Mouse (Mus musculus) lung, embryonic 16.5 days (tissue): ENCODE results near the gene Slc30a1. TPM values are rescaled to one million over a fixed set of nuclear protein-coding genes. Genes with fewer than 3 reads are reported as not detected.
A peak's percentile ranks its signal among the peaks of the same experiment; 100 is the strongest.

Experiments
- ATAC-seq: fragments of 200-750 bp; cut with Nextera tagmentation; 2 replicates; pipeline ENCODE4 v1.8.0; 2017; ENCODE audit warnings: low read depth, mild to moderate bottlenecking, moderate library complexity
- H3K27ac ChIP-seq: fragments of 300-500 bp; sonication (generic); 2 replicates; pipeline ENCODE4 v1.5.1; 2014; ENCODE audit warnings: mild to moderate bottlenecking, control low read depth, low read length
- H3K27me3 ChIP-seq: fragments of 300-500 bp; sonication (generic); 2 replicates; pipeline ENCODE4 v1.6.1; 2014; ENCODE audit warnings: low read depth, low read length, mixed read lengths; ENCODE audit not compliant: control insufficient read depth, insufficient read depth
- H3K36me3 ChIP-seq: fragments of 300-500 bp; sonication (generic); 2 replicates; pipeline ENCODE4 v1.6.1; 2014; ENCODE audit warnings: low read length; ENCODE audit not compliant: control insufficient read depth, insufficient read depth
- H3K4me1 ChIP-seq: fragments of 300-500 bp; sonication (generic); replicated peaks from 2 replicates; pipeline ENCODE4 v1.6.1; 2014; ENCODE audit warnings: low read length, mixed read lengths; ENCODE audit not compliant: control insufficient read depth, insufficient read depth
- H3K4me2 ChIP-seq: fragments of 300-500 bp; sonication (generic); 2 replicates; pipeline ENCODE4 v1.6.1; 2014; ENCODE audit warnings: low read depth, low read length, control low read depth
- H3K4me3 ChIP-seq: fragments of 300-500 bp; sonication (generic); 2 replicates; pipeline ENCODE4 v1.5.1; 2014; ENCODE audit warnings: mild to moderate bottlenecking, low read length, control low read depth
- H3K9ac ChIP-seq: fragments of 300-500 bp; sonication (generic); 2 replicates; pipeline ENCODE4 v1.6.1; 2014; ENCODE audit warnings: low read length, control low read depth
- H3K9me3 ChIP-seq: fragments of 300-500 bp; sonication (generic); 2 replicates; pipeline ENCODE4 v1.6.1; 2016; ENCODE audit warnings: low read length; ENCODE audit not compliant: control insufficient read depth
- WGBS: fragments of 180-500 bp; shearing (Covaris S2); extraction: QIAGEN DNeasy Blood & Tissue Kit; methylation state at CpG from one replicate; pipeline ENCODE4 v1.1.7; 2014; 5-methylcytosine and 5-hydroxymethylcytosine counted together
- polyA plus RNA-seq: library from polyadenylated mRNA; unstranded; fragments of >200 nt; fragmentation: Nextera tagmentation; extraction: Ambion mirVana; gene quantifications from 2 replicates; pipeline ENCODE4 v1.2.1, GENCODE M21; 2015

Gene Slc30a1
- 1.5 and 1.8 TPM in 2 replicates for polyA plus RNA-seq

DNA sequence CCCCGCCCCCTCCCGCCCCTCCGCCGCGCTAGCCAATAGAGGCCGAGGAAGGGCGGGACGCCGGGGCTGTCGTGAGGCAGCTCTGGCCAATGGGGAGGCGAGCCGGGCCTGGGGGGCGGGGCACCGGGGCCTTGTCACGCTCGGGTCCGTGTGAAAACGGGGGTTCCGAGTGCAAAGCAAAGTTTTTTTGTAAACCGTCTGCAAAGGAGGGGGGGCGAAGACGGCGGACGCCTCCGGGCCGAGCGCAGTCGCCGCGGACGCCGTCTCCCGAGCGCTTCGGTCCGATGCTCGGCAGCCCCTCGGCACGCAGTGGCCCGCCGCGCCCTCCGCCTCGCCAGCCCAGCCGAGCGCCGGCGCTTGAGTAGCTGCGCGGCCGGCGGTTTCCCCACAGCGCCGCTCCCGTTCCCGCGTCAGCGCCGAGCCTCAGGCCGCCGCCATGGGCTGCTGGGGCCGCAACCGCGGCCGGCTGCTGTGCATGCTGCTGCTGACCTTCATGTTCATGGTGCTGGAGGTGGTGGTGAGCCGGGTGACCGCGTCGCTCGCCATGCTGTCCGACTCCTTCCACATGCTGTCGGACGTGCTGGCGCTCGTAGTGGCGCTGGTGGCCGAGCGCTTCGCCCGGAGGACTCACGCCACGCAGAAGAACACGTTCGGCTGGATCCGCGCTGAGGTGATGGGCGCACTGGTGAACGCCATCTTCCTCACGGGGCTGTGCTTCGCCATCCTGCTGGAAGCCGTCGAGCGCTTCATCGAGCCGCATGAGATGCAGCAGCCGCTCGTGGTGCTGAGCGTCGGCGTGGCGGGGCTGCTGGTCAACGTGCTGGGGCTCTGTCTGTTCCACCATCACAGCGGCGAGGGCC, at the start of gene Slc30a1:
Gene Slc30a1 (plus strand): TSS at position 197 of the 860 bp plus-strand sequence.
- peak within 1 kb of the TSS; percentile 77 for H3K4me3 ChIP-seq
- under 1% methylated on average over 89 of the region's 104 CpGs for WGBS
- H3K9me3 ChIP-seq = no peaks in the 10 kb centered on the region
- no peaks in the 10 kb centered on the region for H3K27me3 ChIP-seq
- ATAC-seq = peak; percentile 99
- H3K4me2 ChIP-seq = peak within 1 kb of the TSS; percentile 92
- peak within 1 kb of the TSS; percentile 84 for H3K9ac ChIP-seq
- peaks cover 7% of the 10 kb centered on the region for H3K36me3 ChIP-seq
- peak within 1 kb of the TSS; percentile 74 for H3K27ac ChIP-seq
- H3K4me1 ChIP-seq = peaks cover 28% of the 10 kb centered on the region

DNA sequence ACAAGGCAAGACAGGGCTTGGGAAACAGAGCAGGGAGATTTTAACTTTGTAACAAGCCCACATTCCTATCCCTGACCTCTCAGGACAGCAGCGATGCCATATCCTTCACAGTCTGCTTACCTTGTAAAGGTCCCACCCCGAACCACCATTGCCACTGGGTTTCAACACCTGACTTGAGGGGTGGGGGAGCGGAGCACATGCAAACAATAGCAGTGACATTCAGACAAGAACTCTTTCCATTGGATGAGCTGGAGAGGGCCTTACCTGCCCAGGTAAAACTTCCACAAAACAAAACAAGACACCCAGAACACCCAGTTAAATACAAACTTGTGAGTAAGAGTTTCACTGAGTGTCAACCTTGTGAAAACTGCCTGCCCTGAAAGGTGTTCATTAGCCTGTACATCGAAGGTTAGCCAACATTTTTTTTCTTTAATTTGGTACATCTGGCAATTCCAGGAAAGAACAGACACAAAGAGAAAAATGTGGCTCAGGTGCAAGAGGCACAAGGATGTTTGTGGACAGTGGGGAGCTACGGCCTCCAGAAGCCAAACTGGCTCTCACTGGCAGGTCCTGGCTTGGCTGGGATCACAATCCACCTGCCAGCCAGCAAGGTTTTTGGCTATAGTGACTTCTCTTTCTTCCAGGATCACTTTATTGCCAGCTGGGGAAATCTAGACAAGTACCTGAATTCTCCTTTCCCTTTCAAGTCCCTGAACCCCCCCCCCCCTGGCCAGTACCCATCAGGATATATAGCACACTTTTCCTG, 49.5 kb upstream of the Slc30a1 start:
- no peaks in the 10 kb centered on the region for H3K9me3 ChIP-seq
- ATAC-seq = no peak
- 73% methylated on average over 5 of the region's 5 CpGs for WGBS
- H3K27ac ChIP-seq = no peak overlapping the region
- H3K27me3 ChIP-seq = no peaks in the 10 kb centered on the region
- no peak overlapping the region for H3K9ac ChIP-seq
- H3K36me3 ChIP-seq = no peaks in the 10 kb centered on the region
- H3K4me2 ChIP-seq = no peak overlapping the region
- no peaks in the 10 kb centered on the region for H3K4me1 ChIP-seq
- no peak overlapping the region for H3K4me3 ChIP-seq

DNA sequence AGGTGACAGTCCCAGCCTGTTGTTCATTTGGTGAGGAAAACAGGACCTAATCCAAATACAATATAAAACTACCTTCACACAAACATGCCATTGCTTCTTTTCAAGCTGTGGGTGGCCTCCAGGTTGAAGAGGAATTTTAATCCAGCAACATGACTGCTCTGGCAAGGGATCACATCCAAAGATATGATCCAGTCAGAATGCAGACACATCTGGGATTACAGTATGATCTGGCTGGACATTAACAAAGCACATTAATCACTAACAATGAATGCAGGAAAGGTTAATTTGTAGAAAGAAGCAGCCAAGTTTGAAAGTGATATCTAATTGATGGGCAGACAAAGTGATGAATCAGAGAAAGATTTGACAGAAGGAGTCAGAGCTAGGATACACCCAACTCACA, 48.4 kb upstream of the Slc30a1 start:
- no peaks in the 10 kb centered on the region for H3K4me1 ChIP-seq
- no peak overlapping the region for H3K27ac ChIP-seq
- H3K9me3 ChIP-seq = no peaks in the 10 kb centered on the region
- H3K36me3 ChIP-seq = no peaks in the 10 kb centered on the region
- H3K4me2 ChIP-seq = no peak overlapping the region
- ATAC-seq = no peak
- no peak overlapping the region for H3K4me3 ChIP-seq
- H3K27me3 ChIP-seq = no peaks in the 10 kb centered on the region
- H3K9ac ChIP-seq = no peak overlapping the region

DNA sequence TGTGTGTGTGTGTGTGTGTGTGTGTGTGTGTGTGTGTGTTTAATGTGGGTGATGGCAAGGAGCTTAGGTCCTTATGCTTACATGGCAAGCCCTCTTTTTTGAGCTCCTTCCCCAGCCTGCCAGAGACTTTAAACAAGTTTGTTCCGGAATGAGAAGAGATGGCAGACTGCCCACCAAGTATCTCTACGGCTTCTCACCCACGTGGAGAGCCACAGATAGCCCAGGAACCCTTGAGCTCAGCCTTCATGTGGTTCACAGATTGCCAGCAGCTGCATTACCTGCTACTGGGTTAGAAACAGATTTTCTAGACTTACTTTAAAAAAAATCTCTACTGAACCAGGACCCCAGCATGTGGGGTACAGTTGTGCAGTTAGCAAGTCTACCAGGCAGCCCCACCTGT, 46.7 kb upstream of the Slc30a1 start:
- WGBS = 56% methylated on average over 3 of the region's 3 CpGs
- Histone ChIP-seq H3K27ac (no peak overlapping the region), H3K4me3 (no peak overlapping the region), H3K4me2 (no peak overlapping the region), H3K4me1 (no peaks in the 10 kb centered on the region), H3K9me3 (no peaks in the 10 kb centered on the region), H3K9ac (no peak overlapping the region), H3K36me3 (no peaks in the 10 kb centered on the region), H3K27me3 (no peaks in the 10 kb centered on the region)
- no peak for ATAC-seq

DNA sequence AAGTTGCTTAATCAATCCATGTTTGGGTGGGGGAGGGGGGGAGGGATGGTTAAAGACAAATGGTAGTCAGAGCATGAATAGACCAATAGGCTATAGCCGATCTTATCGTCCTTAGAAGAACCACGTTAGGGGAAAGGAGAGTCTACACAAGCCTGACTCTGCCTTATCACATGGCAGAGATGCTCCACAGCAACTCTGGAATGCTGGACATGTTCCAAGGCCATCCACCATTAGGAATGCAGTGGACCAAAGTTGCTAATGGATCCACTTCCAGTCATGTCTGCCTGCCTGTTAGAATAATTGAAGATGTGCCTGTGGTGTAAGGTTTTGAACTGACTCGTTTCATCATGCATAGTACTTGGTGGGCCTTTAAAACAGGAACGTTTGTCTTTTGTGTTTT, 45.3 kb upstream of the Slc30a1 start:
- H3K4me2 ChIP-seq = no peak overlapping the region
- no peak for ATAC-seq

DNA sequence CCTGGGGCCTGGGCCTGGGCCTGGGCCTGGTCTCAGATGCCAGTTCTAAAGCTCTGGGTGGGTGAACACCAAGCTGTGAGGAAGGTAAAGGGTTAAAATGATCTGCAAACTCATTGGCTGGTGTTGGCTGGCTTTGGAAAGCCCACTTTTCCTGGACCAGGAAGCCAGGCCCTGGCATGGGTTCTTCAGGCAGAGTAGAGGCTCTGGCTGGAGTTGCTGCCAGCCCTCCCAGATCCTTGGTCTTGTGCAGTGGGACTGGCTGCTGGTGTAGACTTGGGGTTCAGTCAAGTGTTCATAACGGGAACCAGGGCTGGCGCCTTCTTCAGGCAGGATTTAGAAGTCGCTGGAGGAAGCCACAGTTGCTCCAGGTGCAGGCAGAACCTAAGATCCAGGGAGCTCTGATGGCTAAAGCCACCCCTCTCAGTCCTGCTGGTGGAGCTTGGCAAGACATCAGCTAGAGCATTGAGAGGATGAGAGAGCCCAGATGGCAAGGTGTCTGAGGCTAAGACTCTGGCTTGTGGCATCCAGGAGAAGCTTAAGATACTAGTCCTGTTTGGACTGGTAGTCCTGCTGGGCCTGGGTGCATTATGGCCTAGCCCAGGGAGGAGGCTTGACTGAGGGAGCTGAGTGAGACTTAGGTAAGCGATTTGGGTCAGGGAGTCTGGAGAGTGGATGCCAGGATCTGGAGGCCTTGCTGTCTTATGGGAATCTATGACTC, 42.6 kb upstream of the Slc30a1 start:
- Histone ChIP-seq H3K9me3 (no peaks in the 10 kb centered on the region), H3K9ac (no peak overlapping the region), H3K4me2 (no peak overlapping the region), H3K4me1 (no peaks in the 10 kb centered on the region), H3K27me3 (no peaks in the 10 kb centered on the region), H3K4me3 (no peak overlapping the region), H3K27ac (no peak overlapping the region), H3K36me3 (no peaks in the 10 kb centered on the region)
- 70% methylated on average over 4 of the region's 4 CpGs for WGBS
- ATAC-seq = no peak

More for the DNA sequence above, 45.3 kb upstream of the Slc30a1 start:
- H3K27ac ChIP-seq = no peak overlapping the region
- no peaks in the 10 kb centered on the region for H3K9me3 ChIP-seq
- H3K4me1 ChIP-seq = no peaks in the 10 kb centered on the region
- no peak overlapping the region for H3K9ac ChIP-seq
- WGBS = 60% methylated on average over 5 of the region's 5 CpGs
- H3K36me3 ChIP-seq = no peaks in the 10 kb centered on the region
- H3K27me3 ChIP-seq = no peaks in the 10 kb centered on the region
- no peak overlapping the region for H3K4me3 ChIP-seq

DNA sequence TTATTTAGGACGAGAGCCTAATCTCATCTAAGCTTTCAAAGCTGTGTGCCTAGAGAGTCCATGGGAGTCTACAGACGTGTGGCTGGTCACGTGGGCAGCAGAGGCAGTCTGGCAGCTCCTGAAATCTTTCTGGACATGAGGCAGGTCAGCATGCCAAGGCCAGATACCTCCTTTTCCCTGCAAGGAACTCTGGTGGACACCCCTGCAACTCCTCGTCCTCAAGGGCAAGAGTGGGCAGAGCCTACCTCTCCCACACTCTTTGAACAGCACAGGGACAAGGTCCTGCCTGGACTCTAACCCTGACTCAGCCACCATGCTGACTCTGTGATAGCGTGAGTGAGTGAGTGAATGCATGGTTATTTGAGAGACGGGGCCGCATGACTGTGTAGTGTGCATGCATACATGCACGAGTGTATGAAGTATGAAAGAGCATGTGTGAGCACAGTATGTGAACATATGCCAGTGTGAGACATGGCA, 42.0 kb upstream of the Slc30a1 start:
- no peaks in the 10 kb centered on the region for H3K9me3 ChIP-seq
- H3K4me3 ChIP-seq = no peak overlapping the region
- no peak overlapping the region for H3K9ac ChIP-seq
- ATAC-seq = no peak
- no peaks in the 10 kb centered on the region for H3K4me1 ChIP-seq
- no peak overlapping the region for H3K27ac ChIP-seq
- no peaks in the 10 kb centered on the region for H3K36me3 ChIP-seq
- no peaks in the 10 kb centered on the region for H3K27me3 ChIP-seq
- no peak overlapping the region for H3K4me2 ChIP-seq
- WGBS = 80% methylated on average over 8 of the region's 8 CpGs

DNA sequence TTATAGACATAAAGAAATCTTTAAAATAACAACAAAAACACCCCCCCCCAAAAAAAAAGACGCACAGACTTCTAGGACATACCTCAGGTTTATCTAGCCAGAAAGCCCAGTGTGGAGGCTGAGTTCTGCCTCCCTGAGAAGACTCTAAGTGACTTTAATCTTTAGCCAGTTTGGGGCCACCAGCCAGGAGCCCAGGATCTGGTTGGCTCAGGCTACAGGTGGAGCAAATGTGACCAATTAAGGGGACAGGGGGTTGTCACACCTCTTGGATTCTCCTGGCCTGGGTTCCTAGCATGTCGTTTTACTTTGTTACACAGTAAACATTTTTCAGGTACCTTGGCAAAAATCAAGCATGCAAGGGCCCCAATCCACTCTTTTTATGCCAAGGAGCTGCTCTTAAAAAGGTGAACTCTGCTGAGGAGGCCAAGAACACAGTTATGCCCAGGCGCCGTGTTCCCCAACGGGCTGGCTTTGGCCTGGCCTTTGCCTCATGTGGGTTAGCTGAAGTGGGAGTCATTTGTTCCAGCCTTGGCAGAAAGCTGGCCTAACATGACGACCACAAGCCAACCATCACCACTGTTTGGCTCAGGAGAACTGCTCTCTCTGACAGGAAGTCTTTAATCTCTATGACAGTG, 34.4 kb upstream of the Slc30a1 start:
- no peak for ATAC-seq
- 67% methylated on average over 6 of the region's 6 CpGs for WGBS
- Histone ChIP-seq H3K9ac (no peak overlapping the region), H3K27ac (no peak overlapping the region), H3K36me3 (no peaks in the 10 kb centered on the region), H3K27me3 (no peaks in the 10 kb centered on the region), H3K4me2 (no peak overlapping the region), H3K4me1 (no peaks in the 10 kb centered on the region), H3K4me3 (no peak overlapping the region), H3K9me3 (no peaks in the 10 kb centered on the region)
